Mouse (Mus musculus) liver, adult 2 months (tissue): ENCODE measurements around the gene Kcnj12.

Experiments used
- CTCF ChIP-seq: fragments of 200-500 bp; IDR thresholded peaks from 2 replicates; pipeline ENCODE4 v1.5.1; 2011; ENCODE audit warnings: low read depth, low read length, control low read depth
- POLR2A ChIP-seq: fragments of 200-500 bp; IDR thresholded peaks from 2 replicates; pipeline ENCODE4 v1.6.1; 2011; ENCODE audit warnings: low read length, control low read depth; ENCODE audit not compliant: insufficient read depth; ENCODE audit errors: extremely low read depth

GRCm38 (mm10) chr11:61111472-61111871 is 89.1 kb downstream of the Kcnj12 start:
- TF ChIP-seq POLR2A, result no peak
- TF ChIP-seq CTCF, result no peak
